Mouse (Mus musculus): ENCODE measurements around the gene Aldh3a1. TPM values are rescaled to one million over a fixed set of nuclear protein-coding genes. Genes with fewer than 3 reads are reported as not detected.

Gene Aldh3a1
- polyA plus RNA-seq, 1 experiment from 2014 or later, result 0.19 TPM

GRCm38 (mm10) chr11:61199620-61200362 is 7.5 kb upstream of the Aldh3a1 start:
- ATAC-seq (replicated peaks), result no peak
- no peak overlapping the region for H3K4me2 ChIP-seq
- no peaks in the 10 kb centered on the region for H3K9me3 ChIP-seq

GRCm38 (mm10) chr11:61202186-61202585 is 5.2 kb upstream of the Aldh3a1 start:
- Histone ChIP-seq H3K9ac (no peak overlapping the region), H3K9me3 (no peaks in the 10 kb centered on the region), H3K4me3 (no peak overlapping the region), H3K4me2 (no peak overlapping the region), H3K27ac (no peak overlapping the region), H3K27me3 (replicated peaks) (no peaks in the 10 kb centered on the region), H3K4me1 (no peaks in the 10 kb centered on the region), H3K36me3 (replicated peaks) (no peaks in the 10 kb centered on the region)
- no peak for ATAC-seq (replicated peaks)
- WGBS, result 47% methylated on average over 6 of the region's 6 CpGs

More at GRCm38 (mm10) chr11:61199620-61200362, 7.5 kb upstream of the Aldh3a1 start:
- no peak overlapping the region for H3K27ac ChIP-seq
- no peaks in the 10 kb centered on the region for H3K27me3 ChIP-seq (replicated peaks)
- WGBS, result 74% methylated on average over 4 of the region's 4 CpGs
- H3K9ac ChIP-seq, result no peak overlapping the region
- no peaks in the 10 kb centered on the region for H3K36me3 ChIP-seq (replicated peaks)
- H3K4me3 ChIP-seq, result no peak overlapping the region
- no peaks in the 10 kb centered on the region for H3K4me1 ChIP-seq

- Histone ChIP-seq H3K9ac (no peak overlapping the region), H3K4me1 (no peaks in the 10 kb centered on the region), H3K27me3 (replicated peaks) (no peaks in the 10 kb centered on the region), H3K4me3 (no peak overlapping the region), H3K4me2 (no peak overlapping the region), H3K9me3 (no peaks in the 10 kb centered on the region), H3K27ac (no peak overlapping the region), H3K36me3 (replicated peaks) (no peaks in the 10 kb centered on the region)
- WGBS, result 78% methylated on average over 2 of the region's 2 CpGs
- ATAC-seq (replicated peaks), result no peak
Measured at GRCm38 (mm10) chr11:61202810-61203209, 4.5 kb upstream of the Aldh3a1 start.

GRCm38 (mm10) chr11:61205167-61205950 is 2.0 kb upstream of the Aldh3a1 start:
- H3K4me2 ChIP-seq, result no peak overlapping the region
- no peaks in the 10 kb centered on the region for H3K27me3 ChIP-seq (replicated peaks)
- no peak overlapping the region for H3K4me3 ChIP-seq
- H3K9me3 ChIP-seq, result no peaks in the 10 kb centered on the region
- no peak for ATAC-seq (replicated peaks)
- no peaks in the 10 kb centered on the region for H3K36me3 ChIP-seq (replicated peaks)
- H3K9ac ChIP-seq, result no peak overlapping the region
- no peaks in the 10 kb centered on the region for H3K4me1 ChIP-seq
- no peak overlapping the region for H3K27ac ChIP-seq
- 96% methylated on average over 10 of the region's 10 CpGs for WGBS

GRCm38 (mm10) chr11:61206136-61206535 is 1.2 kb upstream of the Aldh3a1 start:
- 96% methylated on average over 3 of the region's 3 CpGs for WGBS
- H3K9ac ChIP-seq, result no peak overlapping the region
- no peak overlapping the region for H3K4me3 ChIP-seq
- H3K9me3 ChIP-seq, result no peaks in the 10 kb centered on the region
- H3K27me3 ChIP-seq (replicated peaks), result no peaks in the 10 kb centered on the region
- no peak overlapping the region for H3K4me2 ChIP-seq
- H3K36me3 ChIP-seq (replicated peaks), result no peaks in the 10 kb centered on the region
- no peak for ATAC-seq (replicated peaks)
- no peak overlapping the region for H3K27ac ChIP-seq
- no peaks in the 10 kb centered on the region for H3K4me1 ChIP-seq

DNA sequence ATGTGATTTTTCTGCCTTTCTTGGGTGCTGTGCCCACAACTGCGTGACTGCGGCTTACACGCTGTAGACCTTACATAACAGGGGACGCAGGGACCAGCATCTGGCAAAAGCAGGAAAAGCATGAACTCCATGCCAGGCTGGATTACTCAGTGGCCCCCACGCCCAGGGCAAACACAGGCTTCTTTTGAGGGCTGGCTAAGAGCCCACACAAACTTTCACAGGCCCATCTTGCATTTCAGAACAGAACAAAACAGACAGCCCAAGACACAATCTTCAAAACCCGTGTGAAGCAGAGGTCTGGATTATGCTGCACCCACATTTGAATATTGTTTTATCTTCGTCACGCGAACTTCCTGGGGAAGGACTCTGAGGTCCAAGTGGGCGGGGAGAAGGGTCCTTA is 979 bp downstream of the Aldh3a1 start:
- WGBS, result 80% methylated on average over 10 of the region's 10 CpGs
- no peak overlapping the region for H3K4me3 ChIP-seq
- no peaks in the 10 kb centered on the region for H3K9me3 ChIP-seq
- H3K4me1 ChIP-seq, result no peaks in the 10 kb centered on the region
- H3K36me3 ChIP-seq (replicated peaks), result no peaks in the 10 kb centered on the region
- ATAC-seq (replicated peaks), result no peak
- no peak overlapping the region for H3K27ac ChIP-seq
- H3K4me2 ChIP-seq, result no peak overlapping the region
- H3K27me3 ChIP-seq (replicated peaks), result no peaks in the 10 kb centered on the region
- no peak overlapping the region for H3K9ac ChIP-seq

- Histone ChIP-seq H3K27me3 (replicated peaks) (no peaks in the 10 kb centered on the region), H3K27ac (no peak overlapping the region), H3K9me3 (no peaks in the 10 kb centered on the region), H3K4me2 (no peak overlapping the region), H3K36me3 (replicated peaks) (no peaks in the 10 kb centered on the region), H3K4me1 (no peaks in the 10 kb centered on the region), H3K4me3 (no peak overlapping the region), H3K9ac (no peak overlapping the region)
- 45% methylated on average over 20 of the region's 20 CpGs for WGBS
- no peak for ATAC-seq (replicated peaks)
Measured at GRCm38 (mm10) chr11:61212102-61212501, 4.8 kb downstream of the Aldh3a1 start.

- Histone ChIP-seq H3K27me3 (replicated peaks) (no peaks in the 10 kb centered on the region), H3K4me2 (no peak overlapping the region), H3K36me3 (replicated peaks) (no peaks in the 10 kb centered on the region), H3K4me1 (no peaks in the 10 kb centered on the region), H3K9me3 (no peaks in the 10 kb centered on the region), H3K27ac (no peak overlapping the region), H3K4me3 (no peak overlapping the region), H3K9ac (no peak overlapping the region)
- 95% methylated on average over 3 of the region's 3 CpGs for WGBS
- ATAC-seq (replicated peaks), result no peak
Measured at GRCm38 (mm10) chr11:61215936-61216335, 8.6 kb downstream of the Aldh3a1 start.

DNA sequence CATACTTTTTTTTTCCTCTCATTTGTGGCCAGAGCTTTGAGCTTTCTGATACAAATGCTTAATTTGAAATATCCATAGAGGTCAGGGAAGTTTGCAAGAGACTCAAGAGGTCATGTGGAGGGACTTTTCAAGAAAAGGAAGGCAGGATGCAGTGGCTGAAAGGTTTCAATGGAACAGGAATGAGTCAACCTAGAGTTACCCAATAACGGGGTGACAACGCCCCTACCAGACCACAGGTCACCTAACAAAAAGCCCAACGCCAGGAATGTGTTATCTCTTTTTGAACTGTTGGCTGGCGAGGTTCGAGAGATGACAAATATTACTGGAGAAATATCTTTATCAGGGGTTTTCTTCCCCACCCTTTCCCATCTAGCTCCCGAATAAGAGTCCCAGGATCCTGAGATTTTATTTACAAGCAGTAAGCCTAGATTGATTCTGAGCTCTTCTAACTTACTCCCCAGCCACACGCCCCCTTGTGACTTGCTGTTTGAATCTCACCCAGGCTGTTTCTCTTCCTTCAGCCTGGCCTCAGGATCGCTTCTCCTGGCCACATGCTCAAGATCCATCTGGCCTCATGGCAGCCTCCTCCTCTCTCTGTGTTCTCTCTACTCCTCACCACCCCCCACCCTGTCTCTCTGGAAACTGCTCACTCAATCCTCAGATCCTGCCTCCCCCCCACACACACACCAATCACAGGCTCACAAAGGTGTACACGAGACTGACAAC is 13.0 kb downstream of the Aldh3a1 start:
- Histone ChIP-seq H3K4me1 (no peaks in the 10 kb centered on the region), H3K27ac (no peak overlapping the region), H3K9me3 (no peaks in the 10 kb centered on the region), H3K36me3 (replicated peaks) (no peaks in the 10 kb centered on the region), H3K4me3 (no peak overlapping the region), H3K4me2 (no peak overlapping the region), H3K9ac (no peak overlapping the region), H3K27me3 (replicated peaks) (no peaks in the 10 kb centered on the region)
- no peak for ATAC-seq (replicated peaks)
- WGBS, result 69% methylated on average over 9 of the region's 9 CpGs

GRCm38 (mm10) chr11:61222007-61222406 is 14.7 kb downstream of the Aldh3a1 start:
- Histone ChIP-seq H3K27me3 (replicated peaks) (no peaks in the 10 kb centered on the region), H3K4me2 (no peak overlapping the region), H3K4me3 (no peak overlapping the region), H3K36me3 (replicated peaks) (no peaks in the 10 kb centered on the region), H3K9me3 (no peaks in the 10 kb centered on the region), H3K4me1 (no peaks in the 10 kb centered on the region), H3K9ac (no peak overlapping the region), H3K27ac (no peak overlapping the region)
- ATAC-seq (replicated peaks), result no peak
- WGBS, result 90% methylated on average over 1 of the region's 1 CpGs

DNA sequence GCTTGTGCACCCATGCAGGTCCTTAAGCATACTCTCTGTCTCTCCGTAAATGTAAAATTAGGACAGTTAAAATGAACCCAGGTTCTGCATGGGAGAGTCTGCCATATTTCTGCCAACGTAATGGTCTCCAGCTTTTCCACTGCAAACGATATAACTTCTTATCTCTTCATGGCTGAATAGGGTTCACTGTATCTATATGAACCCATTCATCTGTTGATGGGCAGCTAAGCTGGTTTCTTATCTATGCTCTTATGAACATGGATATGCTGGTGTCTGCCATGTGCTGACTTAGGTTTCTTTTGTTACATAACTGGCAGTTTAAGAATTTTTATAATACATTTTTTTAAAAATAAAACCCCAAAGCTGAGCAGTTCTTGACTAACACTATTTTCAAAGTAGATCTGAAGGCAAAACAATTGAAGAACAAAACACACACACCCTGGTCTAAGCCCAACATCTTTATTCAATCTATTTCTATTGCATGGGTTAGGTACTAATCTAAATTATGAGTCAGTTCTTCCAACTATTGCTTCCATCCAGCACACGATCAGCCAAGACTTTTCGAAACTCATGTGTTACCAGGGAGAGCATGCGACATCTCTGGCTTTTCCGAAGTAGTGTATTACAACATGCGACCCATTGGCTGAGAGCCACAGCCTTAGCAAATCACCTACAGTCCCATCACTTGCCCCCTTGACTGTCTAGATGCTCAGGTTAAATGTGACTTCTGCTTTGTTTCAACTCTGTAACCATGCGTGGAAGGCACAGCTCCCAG is 15.8 kb downstream of the Aldh3a1 start:
- H3K9ac ChIP-seq, result no peak overlapping the region
- no peaks in the 10 kb centered on the region for H3K9me3 ChIP-seq
- H3K4me2 ChIP-seq, result no peak overlapping the region
- H3K4me3 ChIP-seq, result no peak overlapping the region
- ATAC-seq (replicated peaks), result no peak
- H3K4me1 ChIP-seq, result no peaks in the 10 kb centered on the region
- no peaks in the 10 kb centered on the region for H3K36me3 ChIP-seq (replicated peaks)
- no peak overlapping the region for H3K27ac ChIP-seq
- H3K27me3 ChIP-seq (replicated peaks), result no peaks in the 10 kb centered on the region
- WGBS, result 88% methylated on average over 9 of the region's 9 CpGs

DNA sequence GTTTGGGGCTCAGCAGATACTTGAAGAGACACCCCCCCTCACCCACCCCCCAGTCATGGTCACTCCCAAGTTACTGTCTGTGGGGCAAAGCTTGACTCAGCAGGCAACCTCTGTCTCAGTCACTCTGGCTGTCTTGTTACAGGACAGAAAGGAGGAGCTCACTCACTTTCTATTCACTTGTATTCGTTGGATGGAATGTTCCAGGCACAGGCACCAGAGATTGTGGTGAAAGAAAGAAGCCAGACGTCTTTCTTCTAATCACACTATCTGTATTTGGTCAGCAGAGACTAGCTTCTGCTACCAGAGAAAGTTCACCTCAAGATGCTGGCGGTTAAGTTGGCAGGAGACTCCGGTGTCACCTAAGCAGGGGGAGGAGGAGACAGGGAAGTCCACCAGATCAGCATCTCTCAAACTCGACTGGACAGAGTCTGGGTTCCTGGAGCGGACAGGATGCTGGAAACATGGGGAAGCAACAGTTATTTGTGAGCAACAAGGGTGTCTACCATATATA is 17.0 kb downstream of the Aldh3a1 start:
- Histone ChIP-seq H3K4me2 (no peak overlapping the region), H3K27ac (no peak overlapping the region), H3K9me3 (no peaks in the 10 kb centered on the region), H3K4me1 (no peaks in the 10 kb centered on the region), H3K4me3 (no peak overlapping the region), H3K9ac (no peak overlapping the region), H3K36me3 (replicated peaks) (no peaks in the 10 kb centered on the region), H3K27me3 (replicated peaks) (no peaks in the 10 kb centered on the region)
- WGBS, result 77% methylated on average over 6 of the region's 6 CpGs
- ATAC-seq (replicated peaks), result no peak

All from midbrain, embryonic 15.5 days (tissue).